Mouse (Mus musculus): ENCODE measurements around the gene Cfap221. TPM values are rescaled to one million over a fixed set of nuclear protein-coding genes. Genes with fewer than 3 reads are reported as not detected.

Cfap221 gene
- total and polyA plus RNA-seq, 3 experiments: not detected

- H3K27me3 ChIP-seq (ENCODE audit: control insufficient read depth in 1 of 2, insufficient read depth in 2 of 2, low read length in 2 of 2): no peaks in the 10 kb centered on the region; a peak in 2 of 4 replicates
- no peaks in the 10 kb centered on the region for H3K9me3 ChIP-seq (replicated peaks; ENCODE audit: insufficient read depth, low read length)
- no peaks in the 10 kb centered on the region for H3K79me2 ChIP-seq (ENCODE audit: control insufficient read depth, insufficient read depth, low read length, poor library complexity)
- peaks cover 0 to 2% of the 10 kb centered on the region in 2 experiments; a peak in 1 of 4 replicates for H3K4me1 ChIP-seq (ENCODE audit: control insufficient read depth in 1 of 2, insufficient read depth in 2 of 2, low read length in 2 of 2)
- no peaks in the 10 kb centered on the region for H3K36me3 ChIP-seq (ENCODE audit: control insufficient read depth in 1 of 2, insufficient read depth in 2 of 2, low read length in 2 of 2)
- TF ChIP-seq CTCF (IDR thresholded peaks at IDR 0.05 in 2 of 3, conservative IDR thresholded peaks at IDR 0.05 in 1 of 3; ENCODE audit: control insufficient read depth in 1 of 3, insufficient read depth in 1 of 3, low read depth in 2 of 3, low read length in 3 of 3, poor library complexity in 1 of 3, severe bottlenecking in 1 of 3): peak in 1 of 3 experiments; percentile 10; a peak in 1 of 6 replicates
- TF ChIP-seq ZMIZ1 (IDR thresholded peaks at IDR 0.05; ENCODE audit: low read depth, low read length): no peak
- H3K4me3 ChIP-seq (ENCODE audit: control insufficient read depth in 1 of 2, insufficient read depth in 1 of 2, low read depth in 2 of 2, low read length in 2 of 2): peak overlapping the region; percentile 65 to 76
- no peak overlapping the region for H3K9ac ChIP-seq (ENCODE audit: control insufficient read depth, low read depth, low read length, poor library complexity, severe bottlenecking)
- H3K27ac ChIP-seq (ENCODE audit: control insufficient read depth, low read depth, low read length): no peak overlapping the region
- DNase-seq (ENCODE audit: low read depth, low spot score): peak; percentile 38
Measured at GRCm38 (mm10) chr1:119997644-119998043, 610 bp upstream of the Cfap221 start.

- Histone ChIP-seq H3K4me1 (ENCODE audit: control insufficient read depth in 1 of 2, insufficient read depth in 2 of 2, low read length in 2 of 2) (no peaks in the 10 kb centered on the region), H3K79me2 (ENCODE audit: control insufficient read depth, insufficient read depth, low read length, poor library complexity) (no peaks in the 10 kb centered on the region), H3K27me3 (ENCODE audit: control insufficient read depth in 1 of 2, insufficient read depth in 2 of 2, low read length in 2 of 2) (peaks cover 0 to 2% of the 10 kb centered on the region in 2 experiments; a peak in 3 of 4 replicates), H3K4me3 (ENCODE audit: control insufficient read depth in 1 of 2, insufficient read depth in 1 of 2, low read depth in 2 of 2, low read length in 2 of 2) (no peak overlapping the region), H3K27ac (ENCODE audit: control insufficient read depth, low read depth, low read length) (no peak overlapping the region), H3K9me3 (replicated peaks; ENCODE audit: insufficient read depth, low read length) (no peaks in the 10 kb centered on the region), H3K9ac (ENCODE audit: control insufficient read depth, low read depth, low read length, poor library complexity, severe bottlenecking) (no peak overlapping the region), H3K36me3 (ENCODE audit: control insufficient read depth in 1 of 2, insufficient read depth in 2 of 2, low read length in 2 of 2) (no peaks in the 10 kb centered on the region)
- TF ChIP-seq ZMIZ1 (IDR thresholded peaks at IDR 0.05; ENCODE audit: low read depth, low read length) (no peak), CHD2 (IDR thresholded peaks at IDR 0.05; ENCODE audit: low read length) (no peak), MYC (IDR thresholded peaks at IDR 0.05; ENCODE audit: low read depth, low read length) (no peak), USF2 (IDR thresholded peaks at IDR 0.05; ENCODE audit: borderline replicate concordance in 1 of 2, insufficient read depth in 1 of 2, low read depth in 1 of 2, low read length in 2 of 2) (no peak), TBP (IDR thresholded peaks at IDR 0.05; ENCODE audit: low read depth, low read length) (no peak), EP300 (IDR thresholded peaks at IDR 0.05; ENCODE audit: low read depth in 1 of 2, low read length in 2 of 2) (no peak), ZNF384 (IDR thresholded peaks at IDR 0.05; ENCODE audit: low read depth, low read length) (no peak), MAFK (IDR thresholded peaks at IDR 0.05; ENCODE audit: borderline replicate concordance, low read depth, low read length) (no peak), BHLHE40 (IDR thresholded peaks at IDR 0.05; ENCODE audit: borderline replicate concordance, low read depth, low read length) (no peak), ZC3H11A (IDR thresholded peaks at IDR 0.05; ENCODE audit: low read depth, low read length) (no peak), NELFE (IDR thresholded peaks at IDR 0.05; ENCODE audit: low read depth, low read length) (no peak)
- DNase-seq (ENCODE audit: low read depth, low spot score): no peak
Measured at GRCm38 (mm10) chr1:119986555-119986954, 10.5 kb downstream of the Cfap221 start.

DNA sequence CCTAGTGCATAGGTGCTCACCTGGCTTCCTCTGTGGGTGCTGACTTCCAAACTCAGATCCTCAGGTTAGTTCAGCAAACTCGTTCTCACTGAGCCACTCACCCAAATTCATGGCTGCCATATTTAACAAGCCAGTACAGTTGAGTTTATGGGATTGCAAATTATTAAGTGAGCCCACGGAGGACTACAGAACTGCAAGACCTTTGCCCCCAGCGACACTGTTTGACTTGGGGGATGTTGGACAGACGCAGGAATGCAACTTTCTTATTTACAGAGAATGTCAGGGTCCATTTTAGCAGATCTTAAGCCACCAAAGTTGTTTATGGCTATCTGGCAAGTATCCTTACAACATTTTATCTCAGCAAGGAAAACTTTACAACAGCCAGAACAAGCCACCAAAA is 21.9 kb downstream of the Cfap221 start:
- no peaks in the 10 kb centered on the region for H3K79me2 ChIP-seq (ENCODE audit: control insufficient read depth, insufficient read depth, low read length, poor library complexity)
- no peak overlapping the region for H3K4me3 ChIP-seq (ENCODE audit: control insufficient read depth in 1 of 2, insufficient read depth in 1 of 2, low read depth in 2 of 2, low read length in 2 of 2)
- no peaks in the 10 kb centered on the region for H3K4me1 ChIP-seq (ENCODE audit: control insufficient read depth in 1 of 2, insufficient read depth in 2 of 2, low read length in 2 of 2)
- no peak overlapping the region for H3K9ac ChIP-seq (ENCODE audit: control insufficient read depth, low read depth, low read length, poor library complexity, severe bottlenecking)
- no peaks in the 10 kb centered on the region for H3K36me3 ChIP-seq (ENCODE audit: control insufficient read depth in 1 of 2, insufficient read depth in 2 of 2, low read length in 2 of 2)
- no peak overlapping the region for H3K27ac ChIP-seq (ENCODE audit: control insufficient read depth, low read depth, low read length)
- H3K27me3 ChIP-seq (ENCODE audit: control insufficient read depth in 1 of 2, insufficient read depth in 2 of 2, low read length in 2 of 2): peaks cover 0 to 5% of the 10 kb centered on the region in 2 experiments; a peak in 2 of 4 replicates
- no peak for TF ChIP-seq GABPA (IDR thresholded peaks at IDR 0.05; ENCODE audit: low read depth, low read length)
- TF ChIP-seq ELF1 (IDR thresholded peaks at IDR 0.05; ENCODE audit: low read depth, low read length): no peak
- no peak for TF ChIP-seq HCFC1 (IDR thresholded peaks at IDR 0.05; ENCODE audit: low read depth, low read length)
- TF ChIP-seq MYC (IDR thresholded peaks at IDR 0.05; ENCODE audit: low read depth, low read length): no peak
- TF ChIP-seq RCOR1 (IDR thresholded peaks at IDR 0.05; ENCODE audit: low read depth, low read length): no peak
- no peak for TF ChIP-seq POLR2A (IDR thresholded peaks at IDR 0.05; ENCODE audit: control insufficient read depth in 1 of 2, insufficient read depth in 1 of 2, low read depth in 1 of 2, low read length in 2 of 2, poor library complexity in 1 of 2)
- TF ChIP-seq ZMIZ1 (IDR thresholded peaks at IDR 0.05; ENCODE audit: low read depth, low read length): no peak
- TF ChIP-seq RAD21 (IDR thresholded peaks at IDR 0.05; ENCODE audit: low read depth, low read length): no peak
- no peak for TF ChIP-seq EP300 (IDR thresholded peaks at IDR 0.05; ENCODE audit: low read depth in 1 of 2, low read length in 2 of 2)
- no peak for TF ChIP-seq MEF2A (IDR thresholded peaks at IDR 0.05; ENCODE audit: extremely low read depth, insufficient replicate concordance, low read depth, low read length, poor library complexity, severe bottlenecking)
- H3K9me3 ChIP-seq (replicated peaks; ENCODE audit: insufficient read depth, low read length): no peaks in the 10 kb centered on the region
- no peak for DNase-seq (ENCODE audit: low read depth, low spot score)

Data from MEL (cell line).